Mouse (Mus musculus): Measurements from ENCODE around the gene Gng12.
"Not testable (repeated sequence)": the region's sequence is repeated elsewhere in the genome, so short reads cannot be mapped to it uniquely, and the experiment has no call there.

Gene Gng12

DNA sequence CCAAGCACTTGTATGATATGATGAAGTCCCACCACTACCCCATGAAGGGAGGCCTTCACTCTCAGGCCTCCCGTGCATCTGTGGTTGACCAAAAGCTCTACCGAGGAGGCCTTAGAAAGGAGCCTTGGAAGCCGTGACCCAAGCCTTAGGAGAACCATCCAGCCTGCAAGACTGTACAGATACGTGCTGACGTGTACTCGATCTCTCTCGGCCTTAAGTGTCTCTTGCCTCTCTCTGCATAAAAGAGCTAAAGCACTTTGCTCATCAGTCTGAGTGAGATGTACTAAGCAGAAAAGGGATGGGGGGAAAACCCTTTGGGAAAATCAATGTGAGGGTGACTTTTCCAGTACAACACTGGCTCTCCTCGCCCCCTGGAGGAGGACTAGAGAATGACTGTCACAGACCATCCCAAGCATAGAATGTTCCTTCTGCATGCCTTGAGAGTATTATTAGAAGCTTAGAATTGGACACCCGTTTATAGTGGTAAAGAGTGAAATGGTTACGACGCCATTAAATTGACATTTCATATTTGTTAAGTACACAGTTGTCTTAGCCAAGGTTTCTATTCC lies 59.0 kb downstream of the Gng12 start:
- no peak for DNase-seq (ENCODE audit: low spot score)

DNA sequence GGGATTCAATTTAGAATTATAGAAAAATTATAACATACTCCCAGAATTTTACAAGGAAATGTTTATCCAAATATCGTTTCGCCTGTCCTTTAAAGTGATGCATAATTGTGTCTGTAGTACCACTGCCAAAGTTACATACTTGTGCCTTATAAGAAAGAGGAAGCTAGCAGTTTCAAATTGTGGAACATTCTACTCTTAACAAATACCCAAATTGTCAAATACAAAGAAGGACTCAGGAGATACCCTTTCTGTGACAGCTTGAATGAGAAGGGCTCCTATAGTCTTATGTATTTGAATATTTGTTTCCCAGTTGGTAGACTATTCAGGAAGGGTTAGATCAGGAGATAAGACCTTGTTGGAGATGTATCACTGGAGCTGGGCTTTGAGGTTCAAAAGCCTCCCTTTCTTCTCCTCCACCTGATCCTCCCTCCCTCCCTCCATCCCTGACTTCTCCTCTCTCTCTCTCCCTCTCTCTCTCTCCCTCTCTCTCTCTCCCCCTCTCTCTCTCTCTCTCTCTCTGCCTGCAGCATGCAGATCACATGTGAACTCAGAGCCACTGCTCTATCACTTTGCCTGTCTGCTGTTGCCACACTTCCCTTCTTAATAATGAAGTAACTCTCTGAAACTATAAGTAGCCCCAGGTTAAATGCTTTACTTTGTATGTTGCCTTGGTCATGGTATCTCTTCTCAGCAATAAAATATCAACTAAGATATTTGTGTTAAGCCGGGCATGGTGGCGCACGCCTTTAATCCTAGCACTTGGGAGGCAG lies 62.5 kb downstream of the Gng12 start:
- DNase-seq (ENCODE audit: low spot score), result no peak

DNA sequence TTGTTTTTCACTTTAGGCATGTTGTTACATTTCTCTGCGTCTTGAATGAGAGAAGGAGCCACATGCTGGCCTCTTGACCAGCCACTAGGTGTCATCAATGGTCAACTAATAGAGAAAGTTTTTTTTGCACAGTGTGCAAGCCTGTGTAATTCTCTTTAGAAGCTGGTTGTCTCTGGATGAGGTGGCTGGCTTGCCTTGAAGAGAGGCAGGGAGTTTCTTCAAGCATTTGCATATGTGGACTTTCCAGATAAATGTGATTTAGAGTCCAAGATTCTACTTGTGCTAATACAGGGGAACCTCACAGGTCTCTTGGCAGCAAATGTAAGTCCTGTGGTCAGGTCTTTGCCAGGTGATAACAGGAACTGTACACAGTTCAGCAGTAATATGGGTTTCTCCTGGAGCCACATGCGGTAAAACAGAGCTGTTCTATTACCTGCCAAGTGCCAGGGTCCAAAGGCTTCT lies 66.4 kb downstream of the Gng12 start:
- DNase-seq (ENCODE audit: low spot score), result no peak

DNA sequence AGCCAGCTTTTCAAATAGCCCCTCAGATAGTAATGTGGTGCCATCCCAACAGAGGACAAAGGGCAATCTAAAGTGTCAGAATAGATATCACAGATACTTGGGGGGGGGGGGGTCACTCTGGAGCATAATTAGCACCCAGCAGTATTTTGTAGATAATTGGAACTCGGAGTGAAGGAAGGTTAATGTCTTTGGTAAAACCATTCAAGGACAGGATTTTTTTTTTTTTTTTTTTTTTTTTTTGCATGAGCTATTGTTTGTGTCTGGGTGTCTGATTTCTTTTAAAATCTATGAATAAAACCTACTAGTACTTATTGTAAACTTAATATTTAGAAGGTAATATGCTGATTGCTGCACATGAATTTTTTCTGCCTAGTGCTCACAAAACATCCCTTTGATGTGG lies 66.9 kb downstream of the Gng12 start:
- no peak for DNase-seq (ENCODE audit: low spot score)

DNA sequence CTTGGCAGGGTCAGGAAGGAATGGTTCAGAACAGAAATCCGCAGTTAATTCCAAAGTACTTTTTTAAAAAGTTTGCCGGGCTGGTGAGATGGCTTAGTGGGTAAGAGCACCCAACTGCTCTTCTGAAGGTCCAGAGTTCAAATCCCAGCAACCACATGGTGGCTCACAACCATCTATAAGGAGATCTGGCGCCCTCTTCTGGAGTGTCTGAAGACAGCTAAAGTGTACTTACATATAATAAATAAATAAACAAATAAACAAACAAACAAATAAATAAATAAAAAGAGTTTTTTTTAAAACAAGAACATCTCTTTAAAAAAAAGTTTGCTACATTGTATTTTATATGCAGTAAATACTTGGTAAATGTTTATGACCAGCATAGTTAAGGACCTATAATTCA lies 67.5 kb downstream of the Gng12 start:
- DNase-seq (ENCODE audit: low spot score), result not testable (repeated sequence)

DNA sequence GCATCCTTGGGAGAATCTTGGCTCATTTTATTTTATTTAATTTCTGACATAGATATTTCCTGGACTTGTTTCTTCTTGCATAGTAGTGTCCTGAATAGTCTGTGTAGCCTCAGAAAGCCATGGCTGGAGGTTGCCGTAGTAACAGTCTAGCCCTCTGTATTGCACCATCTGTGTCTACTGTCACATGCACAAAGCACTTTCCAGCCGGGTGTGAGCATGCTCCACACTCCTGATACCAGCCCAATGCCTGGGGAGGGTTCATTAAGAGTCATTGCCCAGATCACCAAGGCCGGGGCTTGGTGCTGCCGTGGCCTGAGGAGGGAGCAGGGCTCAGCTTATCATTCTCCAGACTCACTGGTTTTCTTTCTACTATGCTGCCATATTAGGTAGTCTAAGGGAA lies 68.0 kb downstream of the Gng12 start:
- no peak for DNase-seq (ENCODE audit: low spot score)

DNA sequence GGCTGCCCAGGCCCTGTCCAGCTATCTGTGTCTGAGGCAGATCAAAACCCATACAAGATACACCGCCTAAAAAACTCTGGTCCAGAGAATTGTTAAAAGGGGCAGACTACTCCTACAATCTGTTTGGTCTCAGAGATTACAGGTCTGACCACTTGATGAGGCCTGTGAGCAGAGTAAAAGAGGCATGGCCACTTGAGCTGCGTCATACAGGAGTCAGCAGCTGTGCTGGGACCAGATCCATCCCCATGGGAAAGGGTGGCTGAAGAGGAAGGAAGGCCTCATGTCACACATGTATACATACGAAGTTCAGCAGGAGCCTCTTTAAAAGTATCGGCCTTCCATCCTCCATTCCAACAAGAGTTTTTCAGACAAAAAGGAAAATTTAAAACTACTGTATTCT lies 69.0 kb downstream of the Gng12 start:
- no peak for DNase-seq (ENCODE audit: low spot score)

DNA sequence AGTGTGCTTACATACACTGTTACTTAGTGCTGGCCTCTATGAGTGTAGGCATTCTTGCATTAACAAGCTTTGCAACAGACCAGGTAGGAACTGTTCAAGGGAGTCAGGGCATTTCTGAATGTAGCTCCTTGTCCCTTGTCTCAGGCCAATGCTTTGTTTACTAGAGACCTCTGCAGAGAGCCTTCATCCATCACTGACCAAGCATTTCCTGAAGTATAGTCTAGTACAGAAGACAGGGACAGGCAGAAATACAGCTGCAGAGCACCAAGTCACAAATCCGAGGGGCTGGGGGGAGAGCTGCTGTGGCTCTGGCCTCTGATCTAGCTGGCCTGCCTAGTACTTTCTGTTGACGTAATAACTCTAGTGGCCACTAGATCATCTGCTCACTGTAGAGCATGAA lies 71.6 kb downstream of the Gng12 start:
- DNase-seq (ENCODE audit: low spot score), result no peak

DNA sequence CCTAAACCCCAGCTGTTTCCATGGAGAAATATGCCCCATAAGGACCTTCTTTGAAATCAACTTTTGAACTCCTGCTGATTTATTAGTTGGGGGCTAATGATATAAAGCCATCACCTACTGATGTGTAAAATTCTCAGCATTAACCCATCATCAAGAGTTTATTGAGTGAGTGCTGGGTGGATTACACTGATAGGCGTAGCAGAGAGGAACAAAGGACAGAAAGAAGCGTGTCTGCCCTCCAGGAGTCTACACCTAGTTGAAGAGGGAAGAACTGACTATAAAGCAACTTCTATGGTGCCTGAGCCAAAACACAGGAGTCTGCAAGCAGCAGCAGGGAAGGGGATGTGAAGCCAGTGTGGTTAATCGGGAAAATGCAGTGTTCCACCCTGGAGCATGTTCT lies 73.2 kb downstream of the Gng12 start:
- no peak for DNase-seq (ENCODE audit: low spot score)

DNA sequence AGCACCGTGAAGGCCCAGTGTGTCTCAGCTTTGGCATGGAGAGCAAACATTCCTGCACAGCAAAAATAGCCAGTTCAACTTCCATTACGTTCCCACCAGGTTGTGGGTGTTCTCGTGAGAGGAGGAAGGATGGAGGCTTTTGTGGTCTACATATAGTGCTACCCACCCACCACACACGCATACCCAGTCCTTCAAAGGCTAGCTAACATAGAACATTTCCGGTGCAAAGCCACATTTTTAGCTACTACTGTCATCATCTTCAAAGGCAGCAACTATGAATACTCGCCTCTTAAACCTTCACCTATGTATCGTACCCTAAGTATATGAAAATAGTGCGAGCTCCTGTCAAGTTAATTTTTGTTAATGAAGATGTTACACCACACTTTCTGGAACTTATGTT lies 76.1 kb downstream of the Gng12 start:
- DNase-seq (ENCODE audit: low spot score), result no peak

DNA sequence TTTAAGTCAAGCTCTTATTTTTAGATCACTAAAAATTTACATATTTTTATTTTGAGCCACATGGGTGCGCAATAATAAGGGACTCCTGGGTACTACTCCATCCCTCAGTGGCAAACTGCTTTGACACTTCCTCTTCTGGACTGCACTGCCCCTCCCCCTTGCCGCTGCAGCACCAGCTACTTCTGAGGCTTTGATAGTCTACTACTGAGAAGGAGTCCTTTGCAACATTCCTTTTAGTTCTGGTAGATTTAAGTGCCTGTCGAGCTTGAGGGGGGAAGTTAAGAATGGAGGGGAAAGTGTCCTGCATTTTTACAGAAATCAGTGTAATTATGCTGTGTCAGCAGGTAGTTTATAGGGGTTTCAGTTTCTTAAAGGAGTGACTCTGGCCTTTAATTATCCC lies 77.0 kb downstream of the Gng12 start:
- DNase-seq (ENCODE audit: low spot score), result no peak

DNA sequence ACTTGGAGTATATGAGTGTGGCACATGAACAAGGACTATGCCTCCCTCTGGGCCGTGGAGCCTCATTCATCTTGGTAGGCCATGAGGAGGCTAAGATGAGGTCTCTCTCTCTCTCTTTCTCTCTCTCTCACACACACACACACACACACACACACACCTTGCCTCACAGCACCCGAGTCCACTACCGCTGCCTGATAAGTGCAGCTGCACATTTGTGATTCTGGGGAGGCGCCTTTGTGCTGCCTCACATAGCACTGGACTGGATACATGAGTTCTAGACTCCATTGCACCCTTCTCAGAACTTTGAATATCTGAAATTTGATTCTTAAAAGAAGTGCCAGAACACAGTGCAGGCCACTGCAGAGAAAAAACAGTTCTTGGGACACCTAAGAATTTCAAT lies 79.3 kb downstream of the Gng12 start:
- no peak for DNase-seq (ENCODE audit: low spot score)

DNA sequence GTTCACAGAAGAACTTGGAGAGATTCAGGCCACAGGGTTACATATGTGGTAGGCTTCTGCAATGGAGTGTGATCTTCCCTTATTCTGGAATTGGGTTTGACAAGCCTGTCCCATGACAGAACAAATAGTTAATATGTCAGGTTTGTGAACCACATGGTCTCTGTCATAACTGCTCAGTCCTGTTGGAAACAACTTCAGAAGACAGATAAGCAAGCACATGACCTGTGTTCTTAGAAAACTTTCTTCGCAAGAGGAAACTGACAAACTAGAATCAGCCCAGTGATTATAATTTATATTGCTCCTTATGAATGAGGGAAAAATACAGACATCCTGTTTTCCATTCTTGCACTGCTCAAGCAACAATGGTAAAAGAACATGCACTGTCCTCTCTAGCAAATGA lies 83.0 kb downstream of the Gng12 start:
- DNase-seq (ENCODE audit: low spot score), result no peak

DNA sequence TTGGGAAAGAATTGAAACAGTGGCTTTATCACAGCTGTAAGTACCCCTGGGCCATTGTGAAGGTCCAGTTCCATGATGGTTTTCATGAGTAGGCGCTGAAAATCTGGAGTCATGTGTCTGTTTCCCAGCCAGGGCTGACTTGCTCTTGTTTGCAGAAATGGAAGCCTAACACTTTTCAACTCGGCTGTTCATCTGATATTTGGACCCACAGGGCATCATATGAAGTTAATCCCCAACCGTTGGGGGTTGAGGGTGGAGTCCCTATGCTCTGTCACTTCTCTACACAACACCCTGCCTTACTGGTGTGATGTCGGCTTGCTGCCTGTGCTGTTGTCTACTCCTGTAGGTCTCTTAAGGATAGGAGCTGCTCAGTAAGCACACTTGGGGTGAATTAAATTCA lies 83.8 kb downstream of the Gng12 start:
- no peak for DNase-seq (ENCODE audit: low spot score)

DNA sequence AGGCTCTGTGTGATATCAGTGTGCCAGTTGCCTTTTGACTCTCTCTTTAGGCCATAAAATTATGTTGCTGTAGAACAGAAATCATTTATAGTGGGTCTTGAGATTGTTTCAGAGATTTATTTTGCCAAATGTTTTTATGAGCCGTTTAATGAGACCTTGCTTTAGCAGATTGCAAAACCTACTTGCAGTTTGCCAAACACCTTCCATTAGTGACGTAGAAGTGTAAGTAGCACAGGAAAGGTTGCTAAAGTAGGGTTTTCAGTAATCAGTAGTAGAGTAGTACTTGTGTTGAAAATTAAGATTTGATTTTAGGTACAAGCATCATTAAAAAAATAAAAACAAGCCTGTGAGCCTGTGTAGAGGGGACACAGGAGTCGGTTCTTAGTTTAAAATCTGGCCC lies 85.2 kb downstream of the Gng12 start:
- no peak for DNase-seq (ENCODE audit: low spot score)

DNA sequence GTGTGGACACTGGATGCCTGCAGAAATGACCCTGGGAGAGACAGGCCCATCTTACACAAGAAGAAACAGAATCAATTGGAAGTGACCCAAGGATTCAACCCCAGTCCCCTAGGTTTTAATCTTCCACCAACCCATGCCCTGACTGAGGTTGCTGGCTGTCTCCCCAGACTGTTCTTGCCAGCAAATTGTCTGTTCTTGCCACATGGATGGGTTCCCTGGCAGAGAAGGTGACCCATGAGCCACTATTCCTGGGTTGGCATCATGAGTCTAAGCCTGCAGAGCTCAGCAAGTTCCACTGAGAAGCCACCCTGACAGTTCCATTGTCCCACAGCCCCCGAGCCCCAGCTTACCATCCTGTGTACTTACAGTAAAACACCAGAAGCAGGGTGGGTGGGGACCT lies 85.7 kb downstream of the Gng12 start:
- no peak for DNase-seq (ENCODE audit: low spot score)

DNA sequence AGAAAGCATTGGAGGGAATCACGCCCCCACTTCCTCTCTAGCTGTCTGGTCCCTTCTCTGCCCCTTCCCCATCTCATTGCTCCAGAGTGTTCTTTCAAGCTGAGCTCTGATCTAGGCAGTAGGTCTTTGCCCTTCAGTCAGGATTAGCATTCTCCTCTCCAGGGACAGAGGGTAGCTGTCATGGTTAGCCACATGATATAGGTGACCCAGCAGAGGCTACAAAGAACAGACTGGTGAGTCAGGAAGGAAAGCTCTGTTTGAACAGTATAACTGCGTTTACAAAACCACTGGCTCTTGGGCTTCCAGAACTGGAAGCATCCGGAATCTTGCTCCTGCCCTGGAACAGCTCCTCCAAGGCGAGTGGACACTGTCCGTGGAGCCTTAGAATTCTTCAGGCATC lies 87.9 kb downstream of the Gng12 start:
- DNase-seq (ENCODE audit: low spot score), result no peak

DNA sequence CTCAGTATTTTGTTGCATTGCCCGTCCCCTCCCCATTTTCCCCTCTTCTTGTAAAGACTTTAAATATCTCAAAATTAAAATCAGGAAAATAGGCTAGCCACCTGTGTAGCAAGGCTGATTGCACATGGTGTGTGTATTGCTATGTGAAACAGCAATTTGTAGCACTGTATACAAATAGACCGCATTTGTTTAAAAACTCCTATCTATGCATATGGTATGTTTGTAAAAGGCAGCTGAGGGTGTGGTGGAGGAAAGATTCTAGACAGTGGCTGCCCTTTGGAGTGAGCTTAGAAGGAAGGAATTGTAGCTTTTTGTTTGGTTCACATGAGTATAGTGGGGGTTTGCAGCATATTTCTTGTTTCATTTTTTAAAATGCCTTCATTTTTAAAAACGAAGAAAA lies 88.5 kb downstream of the Gng12 start:
- no peak for DNase-seq (ENCODE audit: low spot score)

DNA sequence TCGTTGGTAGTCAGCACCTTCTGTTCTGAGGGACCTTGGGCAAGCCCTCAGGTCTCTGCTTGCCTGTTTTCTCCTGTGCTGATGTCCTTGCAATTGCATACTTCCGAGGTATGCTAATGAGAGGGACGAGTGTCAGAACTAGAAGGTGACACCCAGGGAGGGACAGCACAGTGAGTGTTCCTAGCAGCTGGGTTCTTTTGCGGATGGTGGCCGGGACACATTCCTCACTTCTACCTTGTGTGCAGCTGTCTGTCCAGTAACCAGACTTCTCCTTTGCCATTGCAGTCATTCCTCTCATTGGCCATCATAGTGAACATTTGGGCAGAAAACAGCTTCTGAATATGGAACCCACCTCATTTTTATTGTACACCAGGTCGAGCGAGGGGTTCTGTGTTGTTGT lies 89.3 kb downstream of the Gng12 start:
- DNase-seq (ENCODE audit: low spot score), result no peak

DNA sequence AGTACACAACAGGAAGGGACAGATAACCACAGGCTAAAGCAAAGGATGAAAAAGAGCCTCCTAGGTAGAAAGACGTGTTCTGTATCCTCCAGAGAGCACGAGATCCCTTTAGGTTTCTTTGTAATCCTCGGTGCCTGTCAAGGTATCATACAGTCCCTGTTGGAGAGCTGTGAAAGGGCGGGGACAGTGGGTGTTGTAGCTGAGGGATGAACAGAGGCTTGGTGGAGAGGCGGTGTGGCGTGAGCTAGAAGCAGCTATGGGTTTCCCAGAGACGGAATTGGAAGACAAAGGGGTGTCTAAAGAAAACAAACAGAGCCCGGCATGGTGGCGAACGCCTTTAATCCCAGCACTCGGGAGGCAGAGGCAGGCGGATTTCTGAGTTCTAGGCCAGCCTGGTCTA lies 89.9 kb downstream of the Gng12 start:
- no peak for DNase-seq (ENCODE audit: low spot score)

DNA sequence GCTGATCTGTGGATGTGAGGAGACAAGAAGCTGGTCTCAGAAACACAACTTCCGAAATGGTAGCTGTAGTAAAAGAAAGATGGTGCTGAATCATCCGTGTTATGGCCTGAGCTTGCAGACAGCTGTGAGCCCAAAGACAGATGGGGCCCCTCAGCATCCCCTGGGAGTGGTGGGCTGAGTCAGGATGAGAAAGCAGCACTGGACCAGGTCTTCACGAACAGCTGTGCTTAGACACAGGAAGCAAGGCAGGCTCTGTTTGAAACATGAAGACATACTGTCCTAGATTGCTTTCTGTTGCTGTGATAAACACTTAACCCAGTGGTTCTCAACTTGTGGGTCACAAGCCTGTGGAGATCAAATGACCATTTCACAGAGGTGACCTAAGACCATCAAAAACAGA lies 91.4 kb downstream of the Gng12 start:
- DNase-seq (ENCODE audit: low spot score), result no peak

DNA sequence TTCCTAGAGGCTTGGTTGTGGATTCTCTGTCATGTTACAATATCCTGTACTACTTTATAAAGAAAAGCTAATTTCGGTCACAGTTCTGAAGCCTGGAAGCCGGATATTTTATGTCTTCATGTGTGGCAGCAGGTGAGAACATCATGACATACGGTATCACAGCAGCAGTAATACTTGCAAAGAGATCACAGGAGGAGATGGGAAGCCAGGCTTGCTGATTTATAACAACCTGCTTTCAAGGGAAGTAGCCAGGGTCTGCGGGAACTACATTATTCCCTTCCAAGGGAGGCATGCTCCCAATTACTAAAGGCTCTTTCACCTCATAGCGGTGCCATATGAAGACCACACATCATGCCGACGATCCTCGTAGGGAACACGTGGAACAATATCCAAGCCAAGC lies 92.2 kb downstream of the Gng12 start:
- no peak for DNase-seq (ENCODE audit: low spot score)

DNA sequence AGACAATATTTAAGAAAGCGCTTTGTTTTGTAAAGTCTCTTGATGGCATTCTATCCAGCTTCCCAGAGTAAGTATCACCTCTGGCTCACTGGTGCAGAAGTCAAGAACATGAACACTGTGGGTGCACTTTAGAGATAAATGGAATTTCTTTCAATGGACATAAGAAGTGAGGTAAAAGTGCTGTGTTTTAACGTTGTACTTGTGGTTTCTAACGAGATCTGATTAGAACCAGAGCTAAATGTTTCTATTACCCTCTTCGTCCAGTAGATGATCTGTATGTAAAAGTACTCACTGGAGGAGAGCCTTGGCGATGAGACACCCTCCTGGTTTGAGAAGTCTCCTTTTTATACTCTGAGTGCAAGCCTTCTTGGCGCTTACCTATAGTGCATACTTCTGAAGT lies 92.8 kb downstream of the Gng12 start:
- DNase-seq (ENCODE audit: low spot score), result no peak

DNA sequence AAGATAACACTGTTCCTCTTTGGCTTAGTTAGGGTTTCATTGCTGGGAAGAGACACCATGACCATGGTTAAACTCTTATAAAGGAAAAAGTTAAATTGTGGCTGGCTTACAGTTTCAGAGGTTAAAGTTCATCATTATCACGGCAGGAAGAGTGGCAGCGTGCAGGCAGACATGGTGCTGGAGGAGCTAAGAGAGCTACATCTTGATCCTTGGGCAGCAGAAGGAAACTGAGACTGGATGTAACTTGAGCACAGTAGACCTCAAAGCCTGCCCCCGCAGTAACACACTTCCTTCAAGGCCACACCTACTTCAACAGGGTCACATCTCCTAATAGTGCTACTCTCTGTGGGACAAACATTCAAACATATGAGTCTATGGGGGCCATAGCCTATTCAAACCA lies 93.3 kb downstream of the Gng12 start:
- DNase-seq (ENCODE audit: low spot score), result no peak

Measured in layer of hippocampus, adult 9-10 months (tissue).